Mouse (Mus musculus) megakaryocyte, embryonic 14.5 days (primary cell): ENCODE data around the gene Jakmip3.

Experiments
- FLI1 ChIP-seq: IDR thresholded peaks from 2 replicates; pipeline ENCODE4 v1.6.1; 2012; ENCODE audit warnings: low read length, inconsistent platforms, mixed read lengths
- GATA1 ChIP-seq: IDR thresholded peaks from 3 replicates; pipeline ENCODE4 v1.6.1; 2012; ENCODE audit warnings: mixed read lengths, low read length, inconsistent platforms, borderline replicate concordance

GRCm38 (mm10) chr7:138906441-138906840 lies 34.1 kb upstream of the Jakmip3 start:
- no peak for TF ChIP-seq GATA1
- no peak for TF ChIP-seq FLI1
